ENCODE assay signal across 8 mouse cellular contexts in the genomic region with DNA sequence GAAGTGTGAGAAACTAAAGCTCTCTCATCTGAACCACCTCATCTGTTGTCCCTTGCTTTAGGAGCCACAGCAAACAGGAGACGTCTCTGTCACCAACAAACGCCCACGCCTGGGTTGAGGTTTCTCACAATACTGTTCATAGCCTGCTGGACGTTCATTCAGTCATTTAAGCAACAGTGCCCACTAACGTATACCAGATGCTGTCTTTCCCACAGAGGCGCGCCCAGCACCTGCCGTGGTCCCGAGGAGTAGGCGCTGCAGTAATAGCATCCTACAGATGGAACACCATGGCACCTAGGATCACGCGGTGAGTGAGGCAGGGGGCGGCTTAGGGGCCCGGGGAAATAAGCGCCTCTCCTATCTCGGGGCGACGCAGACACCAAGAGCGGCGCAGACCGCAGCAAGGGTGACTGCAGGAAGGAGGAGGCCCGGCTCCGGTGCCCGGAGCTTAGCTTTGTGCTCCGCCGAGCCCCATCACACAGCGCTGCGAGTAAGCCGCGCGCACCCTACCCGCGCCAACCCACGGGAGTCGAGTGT. TPM values are rescaled to one million over a fixed set of nuclear protein-coding genes. Genes with fewer than 3 reads are reported as not detected.
DNase-seq lines count a peak whose midpoint lies in the region; ATAC-seq lines count a peak whose summit lies in the region.

No protein-coding gene starts in this region.

- H3K4me2 ChIP-seq in heart, embryonic 13.5 days: peak overlapping the region; percentile 85

- ATAC-seq in heart, embryonic 13.5 days (ENCODE audit: extremely low read depth, insufficient number of reproducible peaks, low FRiP score, low TSS enrichment): no peak; the same call in 1 of the 2 replicates
- peak; percentile 44 for ATAC-seq in erythroblast, adult 5-6 weeks (replicated peaks; ENCODE audit: low FRiP score, poor library complexity, severe bottlenecking)

- H3K9me3 ChIP-seq in heart, embryonic 13.5 days: no peaks in the 10 kb centered on the region
- no peaks in the 10 kb centered on the region for H3K9me3 ChIP-seq in midbrain, embryonic 10.5 days (replicated peaks)

- H3K36me3 ChIP-seq in heart, embryonic 13.5 days: peaks cover 36% of the 10 kb centered on the region
- peaks cover 46% of the 10 kb centered on the region for H3K36me3 ChIP-seq in midbrain, embryonic 10.5 days

- H3K4me1 ChIP-seq in heart, embryonic 13.5 days: peaks cover 25% of the 10 kb centered on the region
- peaks cover 28% of the 10 kb centered on the region for H3K4me1 ChIP-seq in midbrain, embryonic 10.5 days

- WGBS in heart, embryonic 13.5 days: under 1% methylated on average over 35 of the region's 35 CpGs
- WGBS in large intestine, adult 2 months: under 1% methylated on average over 35 of the region's 35 CpGs
- WGBS in midbrain, embryonic 10.5 days: under 1% methylated on average over 35 of the region's 35 CpGs

- no peak for DNase-seq in heart, adult 9 months (ENCODE audit: low spot score in 2 of 2)
- peak; percentile 15 for DNase-seq in ES-CJ7 (ENCODE audit: low read depth, low spot score)
- peak; percentile 14 for DNase-seq in large intestine, adult 2 months (ENCODE audit: low read depth, low spot score)
- no peak for DNase-seq in midbrain, embryonic 10.5 days (ENCODE audit: low spot score)
- no peak for DNase-seq in adipocyte (ENCODE audit: low spot score)
- DNase-seq in embryo, embryonic 10.5 days (ENCODE audit: low spot score): no peak

- no peaks in the 10 kb centered on the region for H3K27me3 ChIP-seq in heart, embryonic 13.5 days (replicated peaks)
- H3K27me3 ChIP-seq in midbrain, embryonic 10.5 days (ENCODE audit: low read depth, poor library complexity, severe bottlenecking): no peaks in the 10 kb centered on the region

- H3K27ac ChIP-seq in heart, embryonic 13.5 days (replicated peaks): peak overlapping the region; percentile 68
- H3K27ac ChIP-seq in midbrain, embryonic 10.5 days (replicated peaks): peak overlapping the region; percentile 87

- peak overlapping the region; percentile 95 for H3K9ac ChIP-seq in heart, embryonic 13.5 days

- H3K4me3 ChIP-seq in heart, embryonic 13.5 days: peak overlapping the region; percentile 90
- H3K4me3 ChIP-seq in midbrain, embryonic 10.5 days: peak overlapping the region; percentile 85

RNA-seq across cellular contexts. Expression of a gene that starts 0.4 kb away (rescaled TPM):
- polyA plus RNA-seq in heart, embryonic 13.5 days (2015; fragmentation: Nextera tagmentation; extraction: Ambion mirVana): 7.2 TPM in 2 replicates
- 1.0 and 13.4 TPM in 2 replicates for total RNA-seq in erythroblast, adult 5-6 weeks (2015; ENCODE audit: low replicate concordance)
- total RNA-seq in erythroblast, adult 5-6 weeks (2017; ENCODE audit: low replicate concordance): 1.9 and 2.0 TPM in 2 replicates
- 7.0 and 9.4 TPM in 2 replicates for polyA plus RNA-seq in large intestine, adult 2 months (2012; rRNA removed)
- polyA plus RNA-seq in midbrain, embryonic 10.5 days (2016; fragmentation: Nextera tagmentation; extraction: Ambion mirVana): 15.7 and 19.3 TPM in 2 replicates

RNA-seq across cellular contexts. Expression of a gene that starts 0.4 kb away (rescaled TPM):
- polyA plus RNA-seq in heart, embryonic 13.5 days (2015; fragmentation: Nextera tagmentation; extraction: Ambion mirVana): 50.6 and 52.3 TPM in 2 replicates
- total RNA-seq in erythroblast, adult 5-6 weeks (2015; ENCODE audit: low replicate concordance): 13.6 and 34.0 TPM in 2 replicates
- total RNA-seq in erythroblast, adult 5-6 weeks (2017; ENCODE audit: low replicate concordance): 17.1 and 30.5 TPM in 2 replicates
- polyA plus RNA-seq in large intestine, adult 2 months (2012; rRNA removed): 3.8 and 5.2 TPM in 2 replicates
- 137 and 169 TPM in 2 replicates for polyA plus RNA-seq in midbrain, embryonic 10.5 days (2016; fragmentation: Nextera tagmentation; extraction: Ambion mirVana)

RNA-seq across cellular contexts. Expression of a gene that starts 40.1 kb away (rescaled TPM):
- 46.0 and 47.4 TPM in 2 replicates for polyA plus RNA-seq in heart, embryonic 13.5 days (2015; fragmentation: Nextera tagmentation; extraction: Ambion mirVana)
- 27.3 and 39.7 TPM in 2 replicates for total RNA-seq in erythroblast, adult 5-6 weeks (2015; ENCODE audit: low replicate concordance)
- 12.8 and 17.7 TPM in 2 replicates for total RNA-seq in erythroblast, adult 5-6 weeks (2017; ENCODE audit: low replicate concordance)
- 39.5 and 40.4 TPM in 2 replicates for polyA plus RNA-seq in large intestine, adult 2 months (2012; rRNA removed)
- 83.3 and 89.2 TPM in 2 replicates for polyA plus RNA-seq in midbrain, embryonic 10.5 days (2016; fragmentation: Nextera tagmentation; extraction: Ambion mirVana)

RNA-seq across cellular contexts. Expression of a gene that starts 55.9 kb away (rescaled TPM):
- polyA plus RNA-seq in heart, embryonic 13.5 days (2015; fragmentation: Nextera tagmentation; extraction: Ambion mirVana): not detected in 2 replicates
- not detected in 2 replicates for total RNA-seq in erythroblast, adult 5-6 weeks (2015; ENCODE audit: low replicate concordance)
- not detected in 2 replicates for total RNA-seq in erythroblast, adult 5-6 weeks (2017; ENCODE audit: low replicate concordance)
- 0.07 and 0.21 TPM in 2 replicates for polyA plus RNA-seq in large intestine, adult 2 months (2012; rRNA removed)
- polyA plus RNA-seq in midbrain, embryonic 10.5 days (2016; fragmentation: Nextera tagmentation; extraction: Ambion mirVana): 0.10 TPM in 1 of 2 replicates, not detected in the other

Comparison
In these comparisons a context has a peak if more than half of its experiments do, and no peak if none do; other contexts are left out.
1. DNase-seq: peak in ES-CJ7 (single experiment) and large intestine, adult 2 months (single experiment); none in heart, adult 9 months (0 of 2), midbrain, embryonic 10.5 days (single experiment), adipocyte (single experiment) and embryo, embryonic 10.5 days (single experiment).